Mouse (Mus musculus): ENCODE measurements around the gene S100a3. TPM values are rescaled to one million over a fixed set of nuclear protein-coding genes. Genes with fewer than 3 reads are reported as not detected.

S100a3 gene
- polyA plus RNA-seq, 1 experiment: not detected

- H3K36me3 ChIP-seq (ENCODE audit: control insufficient read depth, insufficient read depth, low read length): no peaks in the 10 kb centered on the region
- H3K27me3 ChIP-seq (ENCODE audit: control insufficient read depth, insufficient read depth, low read length): no peaks in the 10 kb centered on the region
- TF ChIP-seq POLR2A (IDR thresholded peaks at IDR 0.05; ENCODE audit: control insufficient read depth, low read depth, low read length) (no peak), CTCF (IDR thresholded peaks at IDR 0.05; ENCODE audit: control insufficient read depth, insufficient read depth, insufficient replicate concordance, low read depth, low read length) (no peak)
- H3K27ac ChIP-seq (ENCODE audit: control insufficient read depth, insufficient read depth, low read depth, low read length): no peak overlapping the region
- no peak overlapping the region for H3K4me3 ChIP-seq (ENCODE audit: control insufficient read depth, low read depth, low read length)
- peaks cover 3% of the 10 kb centered on the region for H3K4me1 ChIP-seq (ENCODE audit: control insufficient read depth, insufficient read depth, low read length)
Observed at GRCm38 (mm10) chr3:90614148-90614530, 53.8 kb downstream of the S100a3 start.

- TF ChIP-seq POLR2A (IDR thresholded peaks at IDR 0.05; ENCODE audit: control insufficient read depth, low read depth, low read length) (no peak), CTCF (IDR thresholded peaks at IDR 0.05; ENCODE audit: control insufficient read depth, insufficient read depth, insufficient replicate concordance, low read depth, low read length) (no peak)
- Histone ChIP-seq H3K27ac (ENCODE audit: control insufficient read depth, insufficient read depth, low read depth, low read length) (no peak overlapping the region), H3K27me3 (ENCODE audit: control insufficient read depth, insufficient read depth, low read length) (no peaks in the 10 kb centered on the region), H3K36me3 (ENCODE audit: control insufficient read depth, insufficient read depth, low read length) (no peaks in the 10 kb centered on the region), H3K4me1 (ENCODE audit: control insufficient read depth, insufficient read depth, low read length) (peaks cover 3% of the 10 kb centered on the region), H3K4me3 (ENCODE audit: control insufficient read depth, low read depth, low read length) (no peak overlapping the region)
Observed at GRCm38 (mm10) chr3:90614611-90615251, 54.4 kb downstream of the S100a3 start.

- TF ChIP-seq CTCF (IDR thresholded peaks at IDR 0.05; ENCODE audit: control insufficient read depth, insufficient read depth, insufficient replicate concordance, low read depth, low read length) (peak; percentile 59; the same call in 1 of the 2 replicates), POLR2A (IDR thresholded peaks at IDR 0.05; ENCODE audit: control insufficient read depth, low read depth, low read length) (no peak)
- Histone ChIP-seq H3K4me1 (ENCODE audit: control insufficient read depth, insufficient read depth, low read length) (peaks cover 3% of the 10 kb centered on the region), H3K27me3 (ENCODE audit: control insufficient read depth, insufficient read depth, low read length) (no peaks in the 10 kb centered on the region), H3K27ac (ENCODE audit: control insufficient read depth, insufficient read depth, low read depth, low read length) (no peak overlapping the region), H3K36me3 (ENCODE audit: control insufficient read depth, insufficient read depth, low read length) (no peaks in the 10 kb centered on the region), H3K4me3 (ENCODE audit: control insufficient read depth, low read depth, low read length) (no peak overlapping the region)
Observed at GRCm38 (mm10) chr3:90615415-90615814, 55.0 kb downstream of the S100a3 start.

- Histone ChIP-seq H3K27me3 (ENCODE audit: control insufficient read depth, insufficient read depth, low read length) (no peaks in the 10 kb centered on the region), H3K4me3 (ENCODE audit: control insufficient read depth, low read depth, low read length) (no peak overlapping the region), H3K27ac (ENCODE audit: control insufficient read depth, insufficient read depth, low read depth, low read length) (no peak overlapping the region), H3K36me3 (ENCODE audit: control insufficient read depth, insufficient read depth, low read length) (no peaks in the 10 kb centered on the region), H3K4me1 (ENCODE audit: control insufficient read depth, insufficient read depth, low read length) (peaks cover 3% of the 10 kb centered on the region)
- TF ChIP-seq POLR2A (IDR thresholded peaks at IDR 0.05; ENCODE audit: control insufficient read depth, low read depth, low read length) (no peak), CTCF (IDR thresholded peaks at IDR 0.05; ENCODE audit: control insufficient read depth, insufficient read depth, insufficient replicate concordance, low read depth, low read length) (no peak)
Observed at GRCm38 (mm10) chr3:90615911-90616310, 55.5 kb downstream of the S100a3 start.

- TF ChIP-seq CTCF (IDR thresholded peaks at IDR 0.05; ENCODE audit: control insufficient read depth, insufficient read depth, insufficient replicate concordance, low read depth, low read length) (no peak), POLR2A (IDR thresholded peaks at IDR 0.05; ENCODE audit: control insufficient read depth, low read depth, low read length) (no peak)
- Histone ChIP-seq H3K4me1 (ENCODE audit: control insufficient read depth, insufficient read depth, low read length) (peaks cover 3% of the 10 kb centered on the region), H3K27ac (ENCODE audit: control insufficient read depth, insufficient read depth, low read depth, low read length) (no peak overlapping the region), H3K36me3 (ENCODE audit: control insufficient read depth, insufficient read depth, low read length) (no peaks in the 10 kb centered on the region), H3K4me3 (ENCODE audit: control insufficient read depth, low read depth, low read length) (no peak overlapping the region), H3K27me3 (ENCODE audit: control insufficient read depth, insufficient read depth, low read length) (no peaks in the 10 kb centered on the region)
Observed at GRCm38 (mm10) chr3:90617586-90617985, 57.2 kb downstream of the S100a3 start.

GRCm38 (mm10) chr3:90621552-90621951 is 61.2 kb downstream of the S100a3 start:
- no peak for TF ChIP-seq CTCF (IDR thresholded peaks at IDR 0.05; ENCODE audit: control insufficient read depth, insufficient read depth, insufficient replicate concordance, low read depth, low read length)
- no peak for TF ChIP-seq POLR2A (IDR thresholded peaks at IDR 0.05; ENCODE audit: control insufficient read depth, low read depth, low read length)
- H3K27me3 ChIP-seq (ENCODE audit: control insufficient read depth, insufficient read depth, low read length): no peaks in the 10 kb centered on the region
- no peak overlapping the region for H3K4me3 ChIP-seq (ENCODE audit: control insufficient read depth, low read depth, low read length)
- no peaks in the 10 kb centered on the region for H3K36me3 ChIP-seq (ENCODE audit: control insufficient read depth, insufficient read depth, low read length)
- H3K4me1 ChIP-seq (ENCODE audit: control insufficient read depth, insufficient read depth, low read length): peaks cover 2% of the 10 kb centered on the region; the same call in 1 of the 2 replicates
- no peak overlapping the region for H3K27ac ChIP-seq (ENCODE audit: control insufficient read depth, insufficient read depth, low read depth, low read length)

GRCm38 (mm10) chr3:90623435-90624071 is 63.2 kb downstream of the S100a3 start:
- Histone ChIP-seq H3K27me3 (ENCODE audit: control insufficient read depth, insufficient read depth, low read length) (no peaks in the 10 kb centered on the region), H3K36me3 (ENCODE audit: control insufficient read depth, insufficient read depth, low read length) (no peaks in the 10 kb centered on the region), H3K4me3 (ENCODE audit: control insufficient read depth, low read depth, low read length) (no peak overlapping the region), H3K27ac (ENCODE audit: control insufficient read depth, insufficient read depth, low read depth, low read length) (peak overlapping the region; percentile 42; the same call in 1 of the 2 replicates), H3K4me1 (ENCODE audit: control insufficient read depth, insufficient read depth, low read length) (peaks cover 2% of the 10 kb centered on the region; the same call in 1 of the 2 replicates)
- no peak for TF ChIP-seq CTCF (IDR thresholded peaks at IDR 0.05; ENCODE audit: control insufficient read depth, insufficient read depth, insufficient replicate concordance, low read depth, low read length)
- no peak for TF ChIP-seq POLR2A (IDR thresholded peaks at IDR 0.05; ENCODE audit: control insufficient read depth, low read depth, low read length)
